Mouse (Mus musculus): ENCODE measurements around the gene Exd1.
A peak's percentile ranks its signal among the peaks of the same experiment; 100 is the strongest.

Exd1 gene

GRCm38 (mm10) chr2:119547522-119548370 is at the start of gene Exd1, which contains the start of gene Chp1:
TSS of gene Exd1 (minus strand) at chr2:119547627.
TSS of gene Chp1 (plus strand) at chr2:119547697.
- DNase-seq, result peak; percentile 99 to 100

DNA sequence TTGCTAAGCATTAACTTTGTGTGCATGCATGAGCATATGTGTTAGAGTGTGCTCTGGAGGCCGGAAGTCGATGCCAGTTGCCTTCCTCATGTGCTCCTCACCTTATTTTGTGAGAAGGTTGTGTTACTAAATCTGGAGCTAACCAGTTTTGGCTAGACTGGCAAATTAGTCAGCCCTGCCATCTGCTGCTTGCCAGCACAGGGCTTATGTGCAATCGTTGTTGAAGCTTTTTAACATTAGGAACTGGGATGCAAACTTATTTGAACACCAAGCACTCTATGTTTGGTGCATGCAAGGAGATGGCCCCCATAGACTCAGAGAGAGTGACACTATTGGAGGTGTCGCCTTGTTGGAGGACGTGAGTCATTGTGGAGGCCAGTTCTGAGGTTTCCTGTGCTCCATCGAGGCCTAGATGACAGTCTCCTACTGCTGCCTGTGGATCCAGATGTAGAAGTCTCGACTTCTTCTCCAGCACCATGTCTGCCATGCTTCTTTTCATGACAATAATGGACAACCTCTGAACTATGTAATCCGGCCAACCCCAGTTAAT is 49.4 kb upstream of the Exd1 start:
- peak; percentile 30 to 42 for DNase-seq

- no peak for DNase-seq
Measured at GRCm38 (mm10) chr2:119595308-119595707, 47.9 kb upstream of the Exd1 start.

- peak; percentile 98 to 99 for DNase-seq
Measured at GRCm38 (mm10) chr2:119594113-119594981, 46.9 kb upstream of the Exd1 start.

DNA sequence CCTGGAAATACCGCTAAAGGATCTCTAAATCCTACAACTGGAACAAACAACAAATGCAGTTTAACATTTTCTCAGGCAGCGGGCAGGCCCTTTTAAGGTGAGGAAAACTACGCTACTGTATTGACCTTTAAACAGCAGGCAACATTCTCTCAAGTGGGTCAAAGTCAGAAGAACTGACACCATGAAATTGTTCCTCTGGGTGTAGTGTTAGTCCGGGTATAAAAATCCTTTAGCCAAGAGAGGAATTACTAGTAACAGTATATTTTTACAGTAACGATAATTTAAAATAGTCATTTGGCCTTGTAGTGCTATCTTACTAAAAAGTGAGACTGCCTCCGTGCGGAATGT is 46.3 kb upstream of the Exd1 start:
- peak in 1 of 2 experiments; percentile 30 for DNase-seq

DNA sequence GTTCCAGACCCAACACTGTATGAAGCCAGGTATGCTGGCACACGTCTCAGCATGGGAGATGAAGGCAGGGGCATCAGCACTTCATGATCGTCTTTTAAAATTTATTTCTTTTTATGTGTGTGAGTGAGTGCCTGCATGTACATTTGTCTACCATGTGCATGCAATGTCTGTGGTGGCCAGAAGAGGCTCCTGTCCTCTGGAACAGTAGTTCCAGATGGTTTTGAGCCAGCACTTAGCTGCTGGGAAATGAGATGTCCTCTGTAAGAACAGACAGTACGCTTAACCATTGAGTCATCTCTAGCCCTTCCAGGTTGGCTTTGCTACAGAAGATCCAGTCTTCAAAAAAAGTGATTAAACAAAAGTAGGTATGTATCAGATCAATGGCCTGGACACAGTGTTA is 43.8 kb upstream of the Exd1 start:
- peak in 1 of 2 experiments; percentile 34 for DNase-seq

DNA sequence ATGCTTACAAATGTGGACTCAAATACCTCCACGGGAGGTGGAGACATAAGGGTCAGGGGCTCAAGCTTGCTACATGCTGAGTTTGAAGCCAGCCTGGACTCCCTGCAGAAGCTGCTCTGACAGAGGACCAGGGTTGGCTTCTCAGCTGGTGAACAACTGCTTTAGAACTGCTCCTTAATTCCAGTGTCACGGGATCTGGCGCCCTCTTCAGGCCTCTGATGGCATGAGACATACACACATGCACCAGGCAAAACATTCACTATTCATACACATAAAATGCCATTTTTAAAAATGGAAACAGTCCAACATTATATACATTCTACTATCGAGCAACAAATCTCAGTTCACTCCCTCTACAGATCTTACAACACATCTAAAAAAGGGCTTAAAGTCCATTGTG is 40.0 kb upstream of the Exd1 start:
- peak; percentile 69 to 90 for DNase-seq

- no peak for DNase-seq
Measured at GRCm38 (mm10) chr2:119584282-119584681, 36.9 kb upstream of the Exd1 start.

DNA sequence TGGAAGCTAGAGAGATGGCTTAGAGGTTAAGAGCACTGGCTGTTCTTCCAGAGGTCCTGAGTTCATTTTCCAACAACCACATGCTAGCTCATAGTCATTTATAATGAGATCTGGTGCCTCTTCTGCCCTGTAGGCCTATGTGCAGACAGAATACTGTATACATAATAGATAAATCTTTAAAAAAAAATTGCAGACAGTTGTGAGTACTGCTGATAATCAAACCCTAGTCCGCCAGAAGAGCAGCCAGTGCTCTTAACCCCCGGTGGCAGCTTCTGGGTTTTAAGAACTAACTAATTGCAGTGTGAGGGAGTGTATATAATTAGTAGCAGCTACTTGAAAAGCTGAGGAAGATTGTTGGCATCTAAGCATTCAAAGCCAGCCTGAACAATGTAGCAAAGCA is 36.0 kb upstream of the Exd1 start:
- no peak for DNase-seq

DNA sequence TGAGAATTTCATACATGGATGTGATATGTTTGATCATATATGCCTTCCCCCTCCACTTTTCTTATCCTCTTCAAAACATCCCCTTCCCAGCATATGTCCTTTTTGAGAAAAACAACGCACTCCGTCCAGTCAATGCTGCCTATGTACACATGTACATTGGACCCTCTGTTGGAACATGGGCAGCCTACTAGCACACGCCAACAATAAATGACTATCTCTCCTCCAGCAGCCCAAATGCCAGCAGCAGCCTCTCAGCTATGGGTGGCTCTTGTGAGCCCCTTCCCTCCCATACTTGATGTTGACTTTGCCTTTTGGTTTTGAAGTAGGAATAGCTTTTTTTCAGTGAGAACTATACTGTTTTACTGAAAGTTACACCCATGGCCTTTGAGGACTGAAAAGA is 34.1 kb upstream of the Exd1 start:
- no peak for DNase-seq

GRCm38 (mm10) chr2:119572471-119572870 is 25.0 kb upstream of the Exd1 start:
- peak; percentile 33 to 48 for DNase-seq

DNA sequence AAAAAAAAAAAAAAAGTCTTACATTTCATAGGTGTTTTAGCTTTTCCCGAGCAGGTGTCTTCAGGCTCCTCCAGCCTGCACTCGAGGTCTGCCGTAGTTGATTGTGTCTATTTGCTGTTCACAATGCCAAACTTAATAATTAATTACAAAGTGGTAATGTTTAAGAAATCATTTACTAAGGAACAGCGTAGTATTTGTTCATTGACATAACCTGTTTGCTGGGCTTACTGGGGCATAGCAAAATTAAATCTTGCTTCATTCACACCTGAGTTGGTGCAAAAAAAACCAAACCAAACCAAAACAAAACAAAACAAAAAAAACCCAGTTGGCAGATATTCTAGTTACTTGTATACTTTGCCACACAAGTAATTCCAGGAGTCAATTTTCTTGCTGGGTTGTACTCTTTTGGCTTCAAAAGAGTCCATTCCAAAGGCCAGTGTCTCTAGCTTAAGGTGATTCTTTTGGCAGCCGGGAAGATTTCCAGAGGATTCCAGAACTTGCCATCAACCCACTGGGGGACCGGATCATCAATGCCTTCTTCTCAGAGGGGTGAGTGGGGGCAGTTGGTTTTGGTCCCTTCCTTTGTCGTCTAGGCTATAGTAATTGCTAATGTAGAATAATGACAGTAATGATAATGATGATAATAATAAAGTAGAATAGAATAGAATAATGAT is 18.9 kb upstream of the Exd1 start:
- peak; percentile 58 to 75 for DNase-seq

- DNase-seq, result no peak
Measured at GRCm38 (mm10) chr2:119565284-119565683, 17.9 kb upstream of the Exd1 start.

- DNase-seq, result no peak
Measured at GRCm38 (mm10) chr2:119561794-119562193, 14.4 kb upstream of the Exd1 start.

GRCm38 (mm10) chr2:119558737-119559340 is 11.4 kb upstream of the Exd1 start:
- DNase-seq, result no peak

GRCm38 (mm10) chr2:119558039-119558438 is 10.6 kb upstream of the Exd1 start:
- DNase-seq, result no peak

DNA sequence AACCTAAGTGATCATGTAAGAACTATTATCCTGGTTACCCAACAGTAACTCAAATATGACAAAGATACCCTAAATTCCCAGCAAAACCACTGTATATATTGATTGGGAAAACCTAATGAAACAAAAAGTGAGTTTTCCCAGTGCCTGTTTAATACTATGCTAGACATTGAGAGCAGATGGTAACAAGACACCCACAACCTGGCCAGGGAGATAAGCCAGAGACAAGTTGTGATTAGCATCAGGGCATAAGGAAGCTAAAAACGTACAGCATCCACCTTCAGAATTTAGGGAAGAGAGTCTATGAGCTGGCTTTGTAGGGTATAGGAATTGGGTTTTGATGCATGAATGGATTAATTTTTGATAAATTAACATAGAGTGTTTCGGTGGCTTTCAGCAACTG is 2.3 kb upstream of the Exd1 start:
- DNase-seq, result no peak

DNA sequence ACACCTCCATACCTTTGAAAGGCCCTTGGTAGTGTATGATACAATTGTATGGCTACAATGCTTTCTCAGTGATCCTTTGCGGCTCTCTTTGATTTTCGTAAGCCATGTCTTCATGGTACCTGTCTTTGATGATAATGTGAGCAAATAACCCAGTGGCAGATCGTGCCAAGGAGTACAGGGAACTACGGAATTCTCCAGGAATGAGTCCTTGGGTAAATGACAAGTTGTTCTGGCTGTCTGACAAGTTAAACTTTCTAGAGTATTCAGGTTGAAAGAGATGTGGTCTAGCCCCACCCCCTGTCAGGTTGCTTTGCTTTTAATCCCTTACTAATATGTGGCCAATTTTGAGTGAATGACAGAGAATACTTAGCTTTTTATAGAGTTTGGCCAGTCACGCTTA is 1.3 kb upstream of the Exd1 start:
- DNase-seq, result peak; percentile 23 to 45

GRCm38 (mm10) chr2:119548371-119548660 is 889 bp upstream of the Exd1 start:
- no peak for DNase-seq

DNA sequence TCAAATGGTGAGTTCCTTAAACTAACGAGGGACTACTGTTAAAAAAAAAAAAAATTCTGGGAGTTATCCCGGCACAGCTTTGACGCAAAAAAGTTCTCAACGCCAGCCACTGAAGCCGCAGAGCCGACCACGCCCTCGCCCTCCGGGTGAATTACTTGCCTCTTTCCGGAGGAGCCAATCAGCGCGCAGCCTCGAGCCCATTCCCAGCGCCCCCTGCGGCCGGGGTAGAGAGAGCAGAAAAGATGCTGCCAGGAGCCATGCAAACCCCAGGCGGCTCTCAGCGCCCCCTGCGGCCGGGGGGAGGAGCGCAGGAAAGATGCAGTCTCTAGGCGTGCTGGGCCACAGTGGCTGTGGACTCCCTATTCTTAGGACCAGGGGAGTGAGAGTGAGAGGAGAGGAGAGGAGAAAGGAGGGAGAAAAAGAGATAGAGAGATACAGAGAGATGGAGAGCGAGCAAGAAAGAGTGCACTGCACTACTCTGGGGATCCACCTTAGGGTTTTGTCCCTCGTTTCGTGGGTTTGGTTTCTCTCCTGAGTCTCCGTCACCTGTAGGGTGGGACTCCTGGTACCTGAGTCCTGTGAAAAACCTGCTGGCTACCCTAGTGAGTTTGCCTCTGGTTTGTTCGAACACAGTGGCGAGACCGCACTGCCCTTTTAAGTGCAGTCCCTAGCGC is 442 bp downstream of the Exd1 start:
- DNase-seq, result peak; percentile 86 to 93

GRCm38 (mm10) chr2:119543656-119544055 is 3.8 kb downstream of the Exd1 start:
- no peak for DNase-seq

GRCm38 (mm10) chr2:119542106-119542505 is 5.3 kb downstream of the Exd1 start:
- DNase-seq, result peak; percentile 83 to 87
